Mouse (Mus musculus) monocyte, adult 2 months (primary cell): ENCODE data around the gene Trim28.
A peak's percentile ranks its signal among the peaks of the same experiment; 100 is the strongest.

Experiments
- DNase-seq, 2 experiments: peaks; one replicate each; pipeline ENCODE4 v3.0.0; 2022; ENCODE audit warnings: low spot score in 2 of 2, low read depth in 1 of 2

The Trim28 gene

GRCm38 (mm10) chr7:12998851-12999250 is at the start of gene Trim28:
Gene Trim28 (plus strand): TSS chr7:12999114.
- no peak for DNase-seq

DNA sequence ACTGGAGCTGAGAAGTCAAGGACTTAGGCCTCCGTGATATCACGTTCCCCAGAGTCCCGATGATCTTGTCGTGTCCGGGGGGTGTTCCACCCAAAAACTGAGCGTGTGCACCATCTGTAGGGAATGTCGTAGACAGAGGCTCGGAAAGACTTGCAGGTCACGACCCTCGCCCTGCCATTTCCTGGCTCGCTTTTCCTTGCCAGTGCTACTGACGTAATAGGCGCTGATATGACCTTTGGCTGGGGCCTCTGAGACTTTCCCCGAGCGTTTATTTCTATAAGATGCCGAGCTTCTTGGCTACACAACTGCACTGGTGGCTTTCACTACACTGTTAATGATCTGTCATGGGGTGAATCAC is 49.1 kb upstream of the Trim28 start:
- no peak for DNase-seq

- DNase-seq: no peak
Observed at GRCm38 (mm10) chr7:12954896-12955295, 44.0 kb upstream of the Trim28 start.

GRCm38 (mm10) chr7:12957511-12957910 is 41.4 kb upstream of the Trim28 start:
- no peak for DNase-seq

- DNase-seq: no peak
Observed at GRCm38 (mm10) chr7:12958948-12959347, 40.0 kb upstream of the Trim28 start.

GRCm38 (mm10) chr7:12959718-12960117 is 39.2 kb upstream of the Trim28 start:
- no peak for DNase-seq

DNA sequence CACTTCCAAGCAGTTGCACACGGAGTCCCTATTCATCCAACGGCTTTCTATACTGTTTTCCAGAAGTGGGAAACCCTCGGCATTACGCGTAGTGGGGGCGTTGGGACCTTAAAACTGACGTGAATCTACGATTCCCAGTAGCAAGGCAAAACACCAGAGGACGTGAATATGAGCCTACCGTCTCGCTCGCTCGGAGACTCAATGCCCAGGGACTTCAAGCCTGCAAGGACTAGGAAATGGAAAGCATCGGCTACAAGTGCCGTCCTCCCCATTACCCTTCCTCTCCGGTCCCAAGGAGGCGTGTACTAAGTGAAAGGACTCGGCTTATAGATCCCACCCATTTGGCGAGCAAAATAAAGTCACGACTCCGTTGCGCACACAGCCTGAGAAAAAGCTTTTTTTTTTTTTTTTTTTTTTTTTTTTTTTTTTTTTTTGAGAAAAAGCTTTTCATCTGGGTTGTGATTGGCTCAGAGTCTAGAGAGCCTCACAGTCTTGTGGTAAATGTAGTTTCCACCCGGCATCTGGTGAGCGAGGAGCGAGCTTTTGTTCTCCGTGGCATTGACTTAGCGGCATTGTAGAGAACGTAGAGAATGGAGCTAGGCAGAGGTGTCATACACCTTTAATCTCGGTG is 37.3 kb upstream of the Trim28 start:
- DNase-seq: peak in 1 of 2 experiments; percentile 26

DNA sequence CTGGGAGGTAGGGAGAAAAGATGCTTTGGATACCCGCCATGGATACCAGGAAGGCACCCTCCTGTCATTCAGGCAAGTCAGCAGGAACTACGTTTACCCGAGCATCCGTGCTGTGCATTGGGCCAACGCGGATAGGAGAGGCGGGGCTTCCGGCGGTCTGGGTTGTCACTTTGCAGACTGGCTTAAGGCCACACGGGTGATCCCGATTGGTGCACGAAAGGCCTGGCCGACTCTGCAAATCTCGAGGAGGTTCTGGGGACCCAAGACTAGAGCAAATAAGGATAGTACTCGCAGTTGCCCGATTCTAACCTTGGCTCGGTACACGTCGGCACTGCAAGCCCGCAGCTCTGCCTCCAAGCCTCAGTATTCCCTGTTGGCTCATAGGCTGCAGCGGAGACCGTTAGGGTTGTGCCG is 33.2 kb upstream of the Trim28 start, which contains the start of gene Zfp324:
Gene Zfp324, plus strand, starts transcription at position 161 of the 414 bp plus-strand sequence.
- peak; percentile 67 to 79 for DNase-seq

GRCm38 (mm10) chr7:12966104-12966845 is 32.6 kb upstream of the Trim28 start:
- no peak for DNase-seq

DNA sequence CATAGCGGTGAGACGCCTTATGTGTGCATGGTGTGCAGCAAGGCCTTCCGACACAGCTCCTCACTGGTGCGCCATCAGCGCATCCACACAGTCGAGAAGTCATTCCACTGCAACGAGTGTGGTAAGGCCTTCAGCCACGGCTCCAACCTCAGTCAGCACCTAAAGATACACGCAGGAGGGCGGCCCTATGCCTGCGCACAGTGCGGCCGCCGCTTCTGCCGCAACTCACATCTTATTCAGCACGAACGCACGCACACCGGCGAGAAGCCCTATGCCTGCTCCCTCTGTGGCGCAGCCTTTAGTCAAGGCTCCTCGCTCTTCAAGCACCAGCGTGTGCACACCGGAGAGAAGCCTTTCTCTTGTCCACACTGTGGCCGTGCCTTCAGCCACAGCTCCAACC is 28.0 kb upstream of the Trim28 start:
- DNase-seq: no peak

DNA sequence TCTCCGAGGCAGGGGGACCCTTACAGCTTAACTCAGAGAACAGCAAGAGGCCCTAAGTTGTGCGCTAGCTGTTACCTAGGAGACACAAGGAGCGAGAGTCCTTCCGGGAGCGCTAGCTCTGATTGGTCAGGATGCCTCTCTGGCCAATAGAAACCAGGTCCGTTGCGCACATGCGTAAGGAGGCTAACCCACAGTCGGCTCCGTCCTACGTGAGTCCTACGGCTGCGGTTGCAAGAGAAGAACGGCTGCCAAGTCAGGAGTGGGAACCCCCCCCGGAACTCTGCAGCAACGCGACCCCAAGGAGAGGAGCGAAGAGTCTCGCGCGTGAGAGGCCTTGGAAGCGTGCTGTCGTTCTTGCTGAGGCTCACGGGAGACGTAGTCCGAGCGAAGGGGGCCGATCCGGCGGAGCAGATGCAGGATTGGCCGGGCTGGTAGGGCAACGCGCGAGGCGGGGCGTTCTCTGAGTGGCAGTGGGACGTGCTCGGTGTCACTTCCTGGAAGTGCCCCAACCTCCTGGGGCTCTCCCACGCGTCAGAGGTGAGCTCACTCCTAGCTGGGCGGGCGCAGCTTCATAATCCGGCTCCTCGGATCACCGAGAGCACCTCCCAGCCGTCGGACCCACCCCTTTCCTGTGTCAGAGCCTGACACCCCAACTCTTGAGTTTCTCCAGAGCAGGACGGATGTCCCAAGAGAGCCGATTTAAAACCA is 21.1 kb upstream of the Trim28 start, which contains the start of gene Zfp446:
Gene Zfp446, plus strand, starts transcription at position 167 of the 708 bp plus-strand sequence.
- peak; percentile 95 to 96 for DNase-seq

GRCm38 (mm10) chr7:12978931-12979722 is 19.8 kb upstream of the Trim28 start:
- DNase-seq: no peak

GRCm38 (mm10) chr7:12979776-12980175 is 19.1 kb upstream of the Trim28 start:
- DNase-seq: no peak

DNA sequence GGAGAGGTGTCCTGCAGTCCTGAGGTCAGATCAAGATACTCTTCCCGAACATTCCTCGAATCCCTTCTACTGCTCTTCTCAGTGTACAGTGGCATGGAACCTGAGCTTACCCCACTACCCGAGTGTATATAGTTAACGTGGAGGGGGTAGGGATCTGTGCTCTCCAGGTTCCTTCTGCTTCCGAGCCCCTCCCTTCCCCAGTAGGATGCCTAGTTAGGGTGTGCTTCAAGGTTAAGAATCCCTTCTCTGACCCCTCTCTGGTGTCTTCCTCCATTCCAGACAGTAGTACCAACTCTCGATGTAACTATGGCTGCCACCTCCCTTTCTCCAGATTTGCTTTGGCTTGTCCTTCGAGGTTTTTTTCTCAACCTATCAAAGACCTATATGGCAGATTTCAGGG is 18.6 kb upstream of the Trim28 start:
- no peak for DNase-seq

DNA sequence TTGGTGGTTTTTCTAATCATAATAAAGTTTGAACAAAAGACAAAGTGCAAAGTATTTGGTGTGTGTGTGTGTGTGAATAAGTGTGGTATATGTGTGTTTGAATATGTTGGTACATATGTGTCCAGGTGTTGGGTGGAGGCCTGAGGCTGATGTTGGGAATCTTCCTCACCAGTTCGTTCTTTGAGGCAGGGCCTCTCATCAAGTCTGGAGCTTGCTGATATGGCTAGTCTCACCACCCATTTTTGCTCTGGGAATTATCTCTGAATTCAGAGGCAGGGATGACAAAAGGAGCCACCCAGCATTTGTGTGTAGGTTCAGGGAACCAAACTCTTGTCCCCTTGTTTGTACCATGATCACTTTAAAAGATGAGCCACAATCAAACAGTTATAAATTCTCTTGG is 13.2 kb upstream of the Trim28 start:
- DNase-seq: no peak

DNA sequence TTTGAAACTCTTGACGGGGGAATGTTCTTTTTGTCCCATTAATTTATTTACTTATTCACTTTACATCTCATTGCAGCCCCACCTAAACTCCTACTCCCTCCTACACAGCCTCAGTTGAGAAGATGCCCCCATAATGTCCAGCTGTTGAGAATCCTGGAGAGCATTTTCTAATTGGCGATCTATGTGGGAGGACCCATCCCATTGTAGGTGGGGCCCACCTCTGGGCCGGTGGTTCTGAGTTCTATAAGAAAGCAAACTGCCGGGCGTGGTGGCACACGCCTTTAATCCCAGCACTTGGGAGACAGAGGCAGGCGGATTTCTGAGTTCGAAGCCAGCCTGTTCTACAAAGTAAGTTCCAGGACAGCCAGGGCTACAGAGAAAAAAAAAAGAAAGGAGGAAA is 12.0 kb upstream of the Trim28 start:
- DNase-seq: no peak

GRCm38 (mm10) chr7:12987409-12988189 is 11.3 kb upstream of the Trim28 start:
- DNase-seq: no peak

DNA sequence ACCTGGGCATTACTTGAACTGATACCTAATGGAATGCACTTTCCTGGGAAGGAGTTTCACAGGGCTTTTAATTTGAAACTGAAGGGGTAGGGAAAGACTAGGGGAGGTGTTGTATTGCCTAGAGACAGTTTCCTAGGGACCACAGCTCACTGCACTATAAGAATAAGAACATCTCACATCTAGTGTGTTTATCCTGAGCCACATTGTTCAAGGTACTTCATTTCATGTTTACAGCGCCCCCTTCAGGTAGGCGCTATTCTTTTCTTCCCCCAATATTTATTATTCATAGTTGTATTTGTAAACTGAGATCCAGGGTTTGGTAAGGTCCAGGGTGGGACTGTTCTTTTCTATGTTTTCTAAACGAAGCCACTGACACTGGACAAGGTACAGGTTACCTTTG is 6.7 kb upstream of the Trim28 start:
- no peak for DNase-seq

DNA sequence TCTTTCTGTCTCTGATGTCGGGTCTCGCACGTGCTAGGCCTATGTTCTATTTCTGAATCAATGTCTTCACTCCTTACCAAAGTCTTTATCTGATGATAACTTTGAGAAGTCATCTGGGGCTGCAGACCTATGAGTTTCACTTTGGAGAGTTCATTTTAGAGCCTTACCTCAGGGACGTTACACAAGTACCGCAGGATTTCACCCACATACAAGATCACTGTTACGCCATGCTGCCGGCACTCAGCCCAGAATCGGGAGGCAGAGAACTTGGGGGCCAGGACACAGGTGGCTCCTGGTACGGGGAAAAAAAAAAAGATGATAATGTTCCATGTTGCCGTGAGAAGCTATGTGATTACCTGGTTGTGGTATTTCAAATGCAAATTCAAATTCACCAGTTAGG is 5.8 kb upstream of the Trim28 start:
- DNase-seq: no peak

DNA sequence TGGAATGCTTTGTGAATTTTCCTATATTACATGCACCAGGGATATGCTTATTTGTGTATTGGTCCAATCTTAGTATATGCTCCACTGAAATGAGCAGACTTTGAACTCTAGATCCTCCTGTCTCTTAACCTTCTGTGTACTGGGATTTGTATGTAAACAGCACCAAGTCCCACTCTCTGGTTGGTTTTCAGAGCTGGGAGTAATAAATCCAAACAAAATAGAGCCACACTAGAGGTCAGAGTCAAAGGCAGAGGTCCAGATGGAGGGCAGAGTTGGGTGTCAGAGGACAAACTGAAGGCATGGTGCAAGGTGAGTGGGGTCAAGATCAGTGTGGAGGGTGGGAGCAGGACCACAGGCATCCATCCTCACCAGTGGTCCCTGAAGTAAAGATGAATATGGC is 3.1 kb upstream of the Trim28 start:
- DNase-seq: no peak

- DNase-seq: no peak
Observed at GRCm38 (mm10) chr7:12997230-12997629, 1.7 kb upstream of the Trim28 start.
